Mouse (Mus musculus): ENCODE measurements around the gene Cfap221. TPM values are rescaled to one million over a fixed set of nuclear protein-coding genes. Genes with fewer than 3 reads are reported as not detected.
A peak's percentile ranks its signal among the peaks of the same experiment; 100 is the strongest.

Gene Cfap221
- polyA plus RNA-seq, 1 experiment from 2014 or later, result 0.48 TPM

- H3K4me1 ChIP-seq, result no peaks in the 10 kb centered on the region
- no peak overlapping the region for H3K4me3 ChIP-seq
- no peak for ATAC-seq (replicated peaks)
- 86% methylated on average over 5 of the region's 5 CpGs for WGBS
- H3K9ac ChIP-seq, result no peak overlapping the region
- H3K27me3 ChIP-seq (replicated peaks), result no peaks in the 10 kb centered on the region
- H3K4me2 ChIP-seq, result no peak overlapping the region
- H3K36me3 ChIP-seq (replicated peaks), result no peaks in the 10 kb centered on the region
- no peak overlapping the region for H3K27ac ChIP-seq
- no peaks in the 10 kb centered on the region for H3K9me3 ChIP-seq
Observed at GRCm38 (mm10) chr1:119986555-119986954, 10.5 kb downstream of the Cfap221 start.

- no peak overlapping the region for H3K4me3 ChIP-seq
- no peak for ATAC-seq (replicated peaks)
Observed at GRCm38 (mm10) chr1:119975141-119975540, 21.9 kb downstream of the Cfap221 start.

DNA sequence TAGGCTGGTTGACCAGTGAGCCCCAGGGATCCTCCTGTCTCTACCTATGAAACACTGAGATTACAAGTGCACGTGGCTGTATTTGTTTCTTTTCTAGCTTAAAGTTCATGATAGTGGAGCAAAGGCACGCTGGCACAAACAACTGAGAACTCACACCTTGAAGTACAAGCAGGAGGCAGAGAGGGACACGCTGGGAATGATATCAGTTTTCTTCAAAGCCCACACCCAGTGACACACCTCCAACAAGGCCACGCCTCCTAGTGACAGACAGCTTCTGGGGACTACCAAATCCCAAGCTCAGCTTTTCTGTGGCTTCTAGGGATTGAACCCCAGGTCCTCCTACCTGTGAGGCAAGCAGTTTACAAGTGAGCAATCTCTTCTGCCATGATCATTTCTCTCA lies 23.9 kb downstream of the Cfap221 start:
- H3K4me1 ChIP-seq, result no peaks in the 10 kb centered on the region
- H3K9ac ChIP-seq, result no peak overlapping the region
- H3K4me3 ChIP-seq, result no peak overlapping the region
- H3K27me3 ChIP-seq (replicated peaks), result no peaks in the 10 kb centered on the region
- no peaks in the 10 kb centered on the region for H3K36me3 ChIP-seq (replicated peaks)
- no peak overlapping the region for H3K27ac ChIP-seq
- no peaks in the 10 kb centered on the region for H3K9me3 ChIP-seq
- no peak overlapping the region for H3K4me2 ChIP-seq
- no peak for ATAC-seq (replicated peaks)
- WGBS, result 43% methylated on average over 4 of the region's 4 CpGs

More at GRCm38 (mm10) chr1:119975141-119975540, 21.9 kb downstream of the Cfap221 start:
- 84% methylated on average over 4 of the region's 4 CpGs for WGBS
- Histone ChIP-seq H3K36me3 (replicated peaks) (no peaks in the 10 kb centered on the region), H3K4me2 (no peak overlapping the region), H3K4me1 (no peaks in the 10 kb centered on the region), H3K9me3 (no peaks in the 10 kb centered on the region; the same call in 1 of the 2 replicates), H3K27me3 (replicated peaks) (no peaks in the 10 kb centered on the region), H3K9ac (no peak overlapping the region), H3K27ac (no peak overlapping the region)

DNA sequence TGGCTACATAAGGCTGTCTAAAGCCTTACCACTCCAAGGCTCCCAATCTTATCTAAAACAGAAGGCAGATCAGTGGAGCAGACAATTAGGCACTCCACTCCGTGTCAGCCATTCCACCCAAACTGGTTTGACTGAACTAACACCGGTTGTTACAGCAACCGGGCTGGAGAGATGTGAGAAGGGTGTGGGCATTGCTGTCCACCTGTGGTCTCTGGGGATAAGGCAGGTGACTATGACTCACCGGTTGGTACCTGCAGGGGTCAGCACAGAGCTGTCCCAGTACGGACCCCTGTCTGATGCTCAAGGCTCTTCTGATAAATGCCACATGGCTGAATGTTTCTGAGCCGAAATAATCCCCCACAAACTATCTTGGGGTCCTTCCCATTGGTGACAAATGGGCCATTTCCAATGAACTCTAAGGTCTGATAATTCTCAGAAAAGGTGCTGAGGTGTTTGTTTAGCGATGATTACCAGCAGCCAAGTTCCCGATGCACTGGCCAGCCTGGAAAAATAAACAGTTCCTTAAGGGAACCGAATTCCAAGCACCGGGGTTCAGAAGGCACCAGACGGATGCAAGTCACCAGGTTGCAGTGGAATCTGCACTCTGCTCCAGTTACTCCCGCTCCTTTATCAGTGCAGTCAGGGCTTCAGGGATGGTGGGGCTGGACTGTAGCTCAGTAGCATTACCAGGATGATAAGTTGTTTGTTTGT lies 31.1 kb downstream of the Cfap221 start:
- H3K27me3 ChIP-seq (replicated peaks), result no peaks in the 10 kb centered on the region
- no peak overlapping the region for H3K4me2 ChIP-seq
- no peak overlapping the region for H3K9ac ChIP-seq
- H3K4me1 ChIP-seq, result no peaks in the 10 kb centered on the region
- no peak overlapping the region for H3K4me3 ChIP-seq
- no peak overlapping the region for H3K27ac ChIP-seq
- WGBS, result 66% methylated on average over 12 of the region's 12 CpGs
- no peak for ATAC-seq (replicated peaks)
- H3K9me3 ChIP-seq, result no peaks in the 10 kb centered on the region
- H3K36me3 ChIP-seq (replicated peaks), result no peaks in the 10 kb centered on the region

DNA sequence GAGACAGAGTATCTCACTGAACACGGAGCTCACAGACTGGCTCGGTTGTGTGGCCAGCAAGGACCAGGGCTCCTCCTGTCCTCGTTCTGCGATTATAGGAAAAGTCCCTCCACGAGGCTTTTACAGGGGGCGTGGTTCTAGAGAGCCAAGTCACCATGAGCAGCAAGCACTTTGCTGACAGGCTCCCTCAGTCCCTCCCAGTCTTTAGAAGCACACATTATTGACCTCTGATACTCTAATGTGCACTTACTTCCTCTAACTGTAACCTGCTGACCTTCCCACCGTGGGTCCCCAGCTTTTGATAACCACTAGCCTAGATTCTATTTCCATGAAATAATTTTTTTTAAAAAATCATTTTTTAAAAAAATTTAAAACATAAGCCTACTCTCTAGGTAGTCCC lies 37.1 kb downstream of the Cfap221 start:
- H3K27me3 ChIP-seq (replicated peaks), result no peaks in the 10 kb centered on the region
- no peaks in the 10 kb centered on the region for H3K36me3 ChIP-seq (replicated peaks)
- no peak overlapping the region for H3K4me2 ChIP-seq
- no peak for ATAC-seq (replicated peaks)
- 72% methylated on average over 7 of the region's 7 CpGs for WGBS
- no peaks in the 10 kb centered on the region for H3K9me3 ChIP-seq
- H3K9ac ChIP-seq, result no peak overlapping the region
- H3K27ac ChIP-seq, result no peak overlapping the region
- H3K4me1 ChIP-seq, result 0 out of 2 replicates have a peak, but pooled peaks cover under 1% of the 10 kb centered on the region
- H3K4me3 ChIP-seq, result no peak overlapping the region

GRCm38 (mm10) chr1:119959464-119959863 lies 37.6 kb downstream of the Cfap221 start:
- Histone ChIP-seq H3K36me3 (replicated peaks) (no peaks in the 10 kb centered on the region), H3K4me2 (no peak overlapping the region), H3K27me3 (replicated peaks) (no peaks in the 10 kb centered on the region), H3K9ac (no peak overlapping the region), H3K4me3 (no peak overlapping the region), H3K9me3 (no peaks in the 10 kb centered on the region), H3K4me1 (0 out of 2 replicates have a peak, but pooled peaks cover 4% of the 10 kb centered on the region), H3K27ac (no peak overlapping the region)
- ATAC-seq (replicated peaks), result 0 out of 2 replicates have a peak, but pooled peaks have one; percentile 38
- WGBS, result 95% methylated on average over 4 of the region's 4 CpGs

GRCm38 (mm10) chr1:119957716-119958222 lies 39.3 kb downstream of the Cfap221 start:
- no peaks in the 10 kb centered on the region for H3K27me3 ChIP-seq (replicated peaks)
- H3K9ac ChIP-seq, result no peak overlapping the region
- 0 out of 2 replicates have a peak, but pooled peaks cover 4% of the 10 kb centered on the region for H3K4me1 ChIP-seq
- no peak overlapping the region for H3K4me3 ChIP-seq
- H3K36me3 ChIP-seq (replicated peaks), result no peaks in the 10 kb centered on the region
- ATAC-seq (replicated peaks), result no peak
- no peak overlapping the region for H3K4me2 ChIP-seq
- H3K27ac ChIP-seq, result no peak overlapping the region
- WGBS, result 65% methylated on average over 9 of the region's 9 CpGs
- H3K9me3 ChIP-seq, result no peaks in the 10 kb centered on the region

DNA sequence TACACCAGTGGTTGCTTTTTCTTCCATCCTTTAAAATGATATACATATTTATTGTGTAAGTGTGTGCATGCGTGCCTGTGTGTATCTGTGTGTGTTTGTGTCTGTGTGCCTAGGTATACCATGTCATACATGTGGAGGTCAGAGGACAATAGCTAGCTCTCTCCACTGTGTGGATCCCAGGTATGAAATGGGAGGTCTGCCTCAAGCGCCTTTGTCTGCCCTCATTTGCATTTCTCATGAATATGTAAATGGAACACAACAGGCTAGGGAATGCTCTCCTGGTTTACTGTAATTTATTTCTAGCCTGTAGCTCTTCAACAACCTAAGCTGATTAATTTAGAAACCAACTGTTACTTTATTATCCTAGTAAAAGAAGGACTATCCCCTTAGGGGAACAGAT lies 42.4 kb downstream of the Cfap221 start:
- WGBS, result 64% methylated on average over 2 of the region's 2 CpGs
- H3K9me3 ChIP-seq, result no peaks in the 10 kb centered on the region
- H3K4me1 ChIP-seq, result 0 out of 2 replicates have a peak, but pooled peaks cover 4% of the 10 kb centered on the region
- no peak overlapping the region for H3K27ac ChIP-seq
- no peaks in the 10 kb centered on the region for H3K36me3 ChIP-seq (replicated peaks)
- H3K4me2 ChIP-seq, result no peak overlapping the region
- peak; percentile 79 for ATAC-seq (replicated peaks)
- no peaks in the 10 kb centered on the region for H3K27me3 ChIP-seq (replicated peaks)
- no peak overlapping the region for H3K9ac ChIP-seq
- H3K4me3 ChIP-seq, result no peak overlapping the region

DNA sequence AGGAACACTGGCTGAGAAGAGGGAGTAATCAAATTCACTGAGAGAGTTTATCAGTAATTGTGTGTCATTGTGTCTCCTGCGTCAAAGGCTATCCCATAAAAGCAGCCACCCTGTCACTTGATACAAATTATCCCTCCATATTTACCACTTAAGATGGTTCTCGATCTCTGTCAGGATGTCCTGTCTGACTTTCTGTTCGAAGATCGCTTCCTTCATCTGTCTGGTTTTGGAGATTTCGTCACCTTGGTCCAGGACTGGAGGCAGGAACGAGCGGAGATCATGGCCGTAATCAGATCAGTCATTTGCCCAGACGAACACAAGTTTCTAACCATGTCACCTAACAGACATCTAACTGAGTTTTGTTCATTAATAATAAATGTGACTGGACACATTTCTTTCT lies 43.6 kb downstream of the Cfap221 start:
- Histone ChIP-seq H3K27ac (no peak overlapping the region), H3K36me3 (replicated peaks) (no peaks in the 10 kb centered on the region), H3K4me2 (no peak overlapping the region), H3K9me3 (no peaks in the 10 kb centered on the region), H3K4me3 (no peak overlapping the region), H3K4me1 (0 out of 2 replicates have a peak, but pooled peaks cover 4% of the 10 kb centered on the region), H3K9ac (no peak overlapping the region), H3K27me3 (replicated peaks) (no peaks in the 10 kb centered on the region)
- ATAC-seq (replicated peaks), result no peak
- WGBS, result 73% methylated on average over 9 of the region's 9 CpGs

- Histone ChIP-seq H3K4me3 (no peak overlapping the region), H3K27me3 (replicated peaks) (no peaks in the 10 kb centered on the region), H3K9ac (no peak overlapping the region), H3K27ac (no peak overlapping the region), H3K4me1 (0 out of 2 replicates have a peak, but pooled peaks cover 4% of the 10 kb centered on the region), H3K9me3 (no peaks in the 10 kb centered on the region), H3K36me3 (replicated peaks) (no peaks in the 10 kb centered on the region), H3K4me2 (no peak overlapping the region)
- ATAC-seq (replicated peaks), result no peak
- WGBS, result 90% methylated on average over 8 of the region's 8 CpGs
Observed at GRCm38 (mm10) chr1:119950086-119950485, 46.9 kb downstream of the Cfap221 start.

DNA sequence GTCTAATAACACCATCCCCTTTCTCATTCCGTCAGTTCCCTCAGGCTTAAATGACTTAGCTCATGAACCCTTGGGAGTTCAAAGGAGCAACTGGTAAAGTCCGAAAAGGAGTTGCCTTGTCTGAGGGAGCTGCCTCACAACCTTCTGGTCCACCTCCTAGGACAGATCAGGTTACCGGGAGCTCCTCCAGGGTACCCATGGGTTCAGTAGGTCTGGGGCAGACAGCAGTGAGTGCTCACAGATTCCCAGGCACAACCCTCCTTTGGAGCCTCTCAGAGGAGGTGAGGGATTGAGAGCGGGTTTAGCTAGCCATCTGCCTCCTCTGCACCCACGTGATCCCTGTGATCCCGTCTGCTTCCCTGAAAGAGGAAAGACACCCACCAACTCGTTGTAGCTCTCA lies 60.2 kb downstream of the Cfap221 start:
- Histone ChIP-seq H3K36me3 (replicated peaks) (no peaks in the 10 kb centered on the region), H3K27ac (no peak overlapping the region), H3K9ac (no peak overlapping the region), H3K27me3 (replicated peaks) (no peaks in the 10 kb centered on the region), H3K4me2 (no peak overlapping the region), H3K4me1 (no peaks in the 10 kb centered on the region), H3K4me3 (no peak overlapping the region), H3K9me3 (no peaks in the 10 kb centered on the region)
- WGBS, result 31% methylated on average over 7 of the region's 7 CpGs
- no peak for ATAC-seq (replicated peaks)

DNA sequence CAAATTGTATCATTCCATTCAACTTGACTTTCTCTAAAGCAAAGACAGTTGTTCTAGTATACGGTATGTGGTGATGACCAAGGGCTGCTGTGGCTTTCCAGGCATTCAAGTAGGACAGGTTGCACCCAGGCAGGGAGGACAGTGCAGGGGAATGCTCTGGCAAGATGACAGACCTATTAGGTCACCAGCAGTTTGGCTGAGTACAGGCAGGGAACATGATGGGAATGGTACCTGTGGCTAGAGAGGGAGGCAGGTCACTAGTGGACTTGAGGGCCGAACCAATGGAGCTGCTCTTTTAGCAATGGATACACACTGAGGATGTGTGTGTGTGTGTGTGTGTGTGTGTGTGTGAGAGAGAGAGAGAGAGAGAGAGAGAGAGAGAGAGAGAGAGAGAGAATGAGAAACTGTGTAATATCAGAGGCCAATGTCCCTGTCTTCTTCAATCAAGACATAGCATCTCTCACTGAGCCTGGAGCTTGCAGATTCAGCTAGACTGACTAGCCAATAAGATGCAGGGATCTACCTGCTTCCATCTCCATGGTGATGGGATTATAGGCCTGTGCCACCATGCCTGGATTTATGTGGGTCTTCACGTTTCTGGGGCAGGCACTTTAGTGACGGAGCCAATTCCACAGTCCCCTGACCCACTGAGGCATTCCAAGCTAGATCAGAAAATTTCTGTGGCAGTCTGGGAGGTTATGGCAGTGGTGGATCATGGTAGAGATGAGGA lies 65.4 kb downstream of the Cfap221 start:
- Histone ChIP-seq H3K9ac (no peak overlapping the region), H3K4me3 (no peak overlapping the region), H3K27ac (no peak overlapping the region), H3K36me3 (replicated peaks) (no peaks in the 10 kb centered on the region), H3K4me1 (no peaks in the 10 kb centered on the region), H3K9me3 (no peaks in the 10 kb centered on the region), H3K4me2 (no peak overlapping the region), H3K27me3 (replicated peaks) (no peaks in the 10 kb centered on the region)
- WGBS, result 68% methylated on average over 4 of the region's 4 CpGs
- ATAC-seq (replicated peaks), result no peak
